Mouse (Mus musculus) heart, postnatal 0 days (tissue): Measurements from ENCODE around the gene Olfr692. TPM values are rescaled to one million over a fixed set of nuclear protein-coding genes. Genes with fewer than 3 reads are reported as not detected.

Experiments
- ATAC-seq: fragments of 200-750 bp; cut with Nextera tagmentation; 2 replicates; pipeline ENCODE4 v1.8.0; 2017; ENCODE audit warnings: low read depth, moderate number of reproducible peaks, moderate library complexity; ENCODE audit not compliant: insufficient read depth
- DNase-seq: peaks from one replicate; pipeline ENCODE4 v3.0.0-alpha.2; 2016; ENCODE audit warnings: low spot score
- H3K27ac ChIP-seq: fragments of 300-500 bp; sonication (generic); 2 replicates; pipeline ENCODE4 v1.5.1; 2014; ENCODE audit warnings: low read depth, mild to moderate bottlenecking
- H3K27me3 ChIP-seq: fragments of 300-500 bp; sonication (generic); 2 replicates; pipeline ENCODE4 v1.6.1; 2014; ENCODE audit warnings: low read length, mixed read lengths; ENCODE audit not compliant: control insufficient read depth, insufficient read depth
- H3K36me3 ChIP-seq: fragments of 300-500 bp; sonication (generic); replicated peaks from 2 replicates; pipeline ENCODE4 v1.6.1; 2014; ENCODE audit warnings: low read length, mixed read lengths; ENCODE audit not compliant: control insufficient read depth, insufficient read depth
- H3K4me1 ChIP-seq: fragments of 300-500 bp; sonication (generic); 2 replicates; pipeline ENCODE4 v1.6.1; 2014; ENCODE audit warnings: antibody characterized with exemption; ENCODE audit not compliant: control insufficient read depth, insufficient read depth
- H3K4me2 ChIP-seq: fragments of 300-500 bp; sonication (generic); 2 replicates; pipeline ENCODE4 v1.6.1; 2014; ENCODE audit warnings: low read depth, mild to moderate bottlenecking, low read length, moderate library complexity
- H3K4me3 ChIP-seq: fragments of 300-500 bp; sonication (generic); 2 replicates; pipeline ENCODE4 v1.5.1; 2014; ENCODE audit warnings: low read depth, low read length
- H3K9ac ChIP-seq: fragments of 300-500 bp; sonication (generic); replicated peaks from 2 replicates; pipeline ENCODE4 v1.6.1; 2014; ENCODE audit warnings: low read depth, low read length, mixed read lengths
- H3K9me3 ChIP-seq: fragments of 300-500 bp; sonication (generic); replicated peaks from 2 replicates; pipeline ENCODE4 v1.6.1; 2016; ENCODE audit warnings: low read length; ENCODE audit not compliant: control insufficient read depth
- CTCF ChIP-seq: IDR thresholded peaks from 2 replicates; pipeline ENCODE4 v1.5.1; 2016; ENCODE audit warnings: antibody characterized with exemption, control low read depth, low read depth
- EP300 ChIP-seq: IDR thresholded peaks from 2 replicates; pipeline ENCODE4 v1.6.1; 2016; ENCODE audit warnings: antibody characterized with exemption, low read depth
- WGBS: fragments of 180-500 bp; shearing (Covaris S2); extraction: QIAGEN DNeasy Blood & Tissue Kit; methylation state at CpG from one replicate; pipeline ENCODE4 v1.1.7; 2014; 5-methylcytosine and 5-hydroxymethylcytosine counted together
- polyA plus RNA-seq: library from polyadenylated mRNA; unstranded; fragments of >200 nt; fragmentation: Nextera tagmentation; extraction: Ambion mirVana; gene quantifications from 2 replicates; pipeline ENCODE4 v1.2.1, GENCODE M21; 2015
- total RNA-seq: library from RNA; depleted of rRNA; stranded (reverse); fragments of >200 nt; gene quantifications from 2 replicates; pipeline ENCODE4 v1.2.3, GENCODE M21; 2014; ENCODE audit warnings: low replicate concordance

The Olfr692 gene
- total and polyA plus RNA-seq, 2 experiments from 2014 or later, result not detected

GRCm38 (mm10) chr7:105361713-105362112 lies 6.3 kb upstream of the Olfr692 start:
- Histone ChIP-seq H3K27me3 (no peaks in the 10 kb centered on the region), H3K9ac (no peak overlapping the region), H3K4me2 (no peak overlapping the region), H3K4me1 (no peaks in the 10 kb centered on the region), H3K9me3 (no peaks in the 10 kb centered on the region), H3K36me3 (no peaks in the 10 kb centered on the region), H3K4me3 (no peak overlapping the region), H3K27ac (no peak overlapping the region)
- TF ChIP-seq CTCF, result no peak
- no peak for TF ChIP-seq EP300
- 62% methylated on average over 2 of the region's 2 CpGs for WGBS
- no peak for ATAC-seq
- no peak for DNase-seq

- Histone ChIP-seq H3K4me2 (no peak overlapping the region), H3K36me3 (no peaks in the 10 kb centered on the region; the same call in 1 of the 2 replicates), H3K9me3 (no peaks in the 10 kb centered on the region), H3K9ac (no peak overlapping the region), H3K27ac (no peak overlapping the region), H3K4me3 (no peak overlapping the region), H3K27me3 (no peaks in the 10 kb centered on the region), H3K4me1 (no peaks in the 10 kb centered on the region)
- ATAC-seq (no peak), DNase-seq (no peak)
- TF ChIP-seq EP300, result no peak
- TF ChIP-seq CTCF, result no peak
- 82% methylated on average over 5 of the region's 5 CpGs for WGBS
These were observed 762 bp upstream of the Olfr692 start for GRCm38 (mm10) chr7:105367268-105367667.

- no peaks in the 10 kb centered on the region for H3K9me3 ChIP-seq
- WGBS, result 89% methylated on average over 4 of the region's 4 CpGs
- no peaks in the 10 kb centered on the region; the same call in 1 of the 2 replicates for H3K36me3 ChIP-seq
- no peak overlapping the region for H3K4me2 ChIP-seq
- H3K4me1 ChIP-seq, result 0 out of 2 replicates have a peak, but pooled peaks cover 9% of the 10 kb centered on the region
- TF ChIP-seq CTCF (no peak), EP300 (no peak)
- DNase-seq (no peak), ATAC-seq (no peak)
- H3K9ac ChIP-seq, result no peak overlapping the region
- H3K4me3 ChIP-seq, result no peak overlapping the region
- H3K27ac ChIP-seq, result no peak overlapping the region
- no peaks in the 10 kb centered on the region for H3K27me3 ChIP-seq
These were observed 491 bp downstream of the Olfr692 start for GRCm38 (mm10) chr7:105368521-105368920.

GRCm38 (mm10) chr7:105372912-105373311 lies 4.9 kb downstream of the Olfr692 start:
- Histone ChIP-seq H3K9ac (no peak overlapping the region), H3K4me3 (no peak overlapping the region), H3K4me1 (0 out of 2 replicates have a peak, but pooled peaks cover 14% of the 10 kb centered on the region), H3K27ac (peak overlapping the region; percentile 53; the same call in 1 of the 2 replicates), H3K9me3 (no peaks in the 10 kb centered on the region), H3K27me3 (no peaks in the 10 kb centered on the region), H3K36me3 (peaks cover 19% of the 10 kb centered on the region), H3K4me2 (no peak overlapping the region)
- DNase-seq (no peak), ATAC-seq (no peak)
- 90% methylated on average over 1 of the region's 1 CpGs for WGBS
- TF ChIP-seq CTCF (no peak), EP300 (no peak)

- no peaks in the 10 kb centered on the region for H3K9me3 ChIP-seq
- no peak overlapping the region for H3K9ac ChIP-seq
- peak overlapping the region; percentile 53; the same call in 1 of the 2 replicates for H3K27ac ChIP-seq
- no peak overlapping the region for H3K4me3 ChIP-seq
- ATAC-seq (peak; percentile 89), DNase-seq (peak; percentile 65)
- no peaks in the 10 kb centered on the region for H3K27me3 ChIP-seq
- peaks cover 25% of the 10 kb centered on the region for H3K36me3 ChIP-seq
- WGBS, result 25% methylated on average over 4 of the region's 4 CpGs
- no peak overlapping the region for H3K4me2 ChIP-seq
- TF ChIP-seq CTCF (no peak), EP300 (no peak; the same call in 1 of the 2 replicates)
- 0 out of 2 replicates have a peak, but pooled peaks cover 14% of the 10 kb centered on the region for H3K4me1 ChIP-seq
These were observed 5.5 kb downstream of the Olfr692 start for GRCm38 (mm10) chr7:105373509-105373908.

GRCm38 (mm10) chr7:105373976-105374375 lies 5.9 kb downstream of the Olfr692 start:
- no peak overlapping the region for H3K9ac ChIP-seq
- no peaks in the 10 kb centered on the region for H3K27me3 ChIP-seq
- ATAC-seq (no peak), DNase-seq (no peak)
- TF ChIP-seq CTCF, result no peak
- TF ChIP-seq EP300, result no peak
- peak overlapping the region; percentile 53; the same call in 1 of the 2 replicates for H3K27ac ChIP-seq
- no peak overlapping the region for H3K4me2 ChIP-seq
- H3K9me3 ChIP-seq, result no peaks in the 10 kb centered on the region
- 75% methylated on average over 3 of the region's 3 CpGs for WGBS
- peaks cover 30% of the 10 kb centered on the region for H3K36me3 ChIP-seq
- no peak overlapping the region for H3K4me3 ChIP-seq
- H3K4me1 ChIP-seq, result 0 out of 2 replicates have a peak, but pooled peaks cover 14% of the 10 kb centered on the region
